Mouse (Mus musculus) liver, adult 2 months (tissue): ENCODE measurements at regions not wholly inside any gene's neighbourhood (a gene's known extent, or its start where the extent isn't known, plus 50 kb on each side); places are given as distances from the start of the nearest gene placed in this dataset.

Source experiments
- CTCF ChIP-seq: fragments of 200-500 bp; IDR thresholded peaks from 2 replicates; pipeline ENCODE4 v1.5.1; 2011; ENCODE audit warnings: low read depth, low read length, control low read depth
- POLR2A ChIP-seq: fragments of 200-500 bp; IDR thresholded peaks from 2 replicates; pipeline ENCODE4 v1.6.1; 2011; ENCODE audit warnings: low read length, control low read depth; ENCODE audit not compliant: insufficient read depth; ENCODE audit errors: extremely low read depth

DNA sequence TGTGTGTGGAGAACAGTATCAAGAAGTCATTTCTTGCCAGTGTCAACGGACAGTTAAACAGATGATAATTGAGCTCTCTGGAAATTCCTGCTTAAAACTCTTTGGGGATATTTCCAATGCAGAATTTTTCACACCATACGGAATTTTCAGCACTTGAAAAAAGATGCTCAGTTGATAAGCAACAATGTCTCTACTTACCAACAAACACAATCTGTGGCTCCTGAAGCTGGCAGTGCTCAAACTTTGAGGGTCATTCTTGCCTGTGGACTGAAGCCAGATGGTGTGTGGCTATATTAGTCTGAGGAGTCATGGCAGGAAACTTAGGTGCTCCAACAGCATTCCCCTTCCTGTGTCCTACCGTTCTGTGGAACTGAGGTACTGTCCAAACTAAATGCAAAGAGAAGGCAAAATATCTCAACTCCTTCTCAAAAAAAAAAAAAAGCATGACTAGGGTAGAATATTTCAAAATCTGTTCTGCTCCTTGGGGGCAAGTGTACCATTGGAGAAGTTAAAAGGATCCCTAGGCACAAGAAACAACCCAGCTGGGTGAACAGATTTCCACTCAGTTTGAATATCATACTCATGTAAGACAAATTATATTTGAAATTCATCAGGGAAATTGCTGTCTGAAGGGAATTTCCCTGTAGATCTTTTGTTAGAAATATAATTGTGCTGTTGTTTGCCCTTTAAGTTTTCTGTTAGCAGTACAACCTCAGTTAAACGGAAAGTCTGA lies 160.1 kb upstream of the Marcks start:
- TF ChIP-seq POLR2A (no peak), CTCF (no peak)
